Mouse (Mus musculus): ENCODE measurements around the gene Zfp709. TPM values are rescaled to one million over a fixed set of nuclear protein-coding genes. Genes with fewer than 3 reads are reported as not detected.
"Not testable (repeated sequence)": the region's sequence is repeated elsewhere in the genome, so short reads cannot be mapped to it uniquely, and the experiment has no call there.

Gene Zfp709
- polyA plus RNA-seq, 1 experiment from 2014 or later: 5.1 TPM

GRCm38 (mm10) chr8:71856630-71857328, 25.0 kb upstream of the Zfp709 start:
- not testable (repeated sequence) for H3K36me3 ChIP-seq (ENCODE audit: control insufficient read depth, insufficient read depth, low read length); H3K9me3 ChIP-seq (replicated peaks; ENCODE audit: control insufficient read depth, low read length); H3K4me2 ChIP-seq (ENCODE audit: low read depth, low read length); H3K27ac ChIP-seq (ENCODE audit: low read length); H3K4me3 ChIP-seq (replicated peaks; ENCODE audit: low read length); H3K27me3 ChIP-seq (ENCODE audit: control insufficient read depth, insufficient read depth, low read length); H3K4me1 ChIP-seq (ENCODE audit: control insufficient read depth, insufficient read depth, low read length); H3K9ac ChIP-seq (ENCODE audit: low read length)
- peak; percentile 47; the same call in 1 of the 2 replicates for ATAC-seq (ENCODE audit: insufficient read depth, low FRiP score)
- 73% methylated on average over 7 of the region's 10 CpGs for WGBS

DNA sequence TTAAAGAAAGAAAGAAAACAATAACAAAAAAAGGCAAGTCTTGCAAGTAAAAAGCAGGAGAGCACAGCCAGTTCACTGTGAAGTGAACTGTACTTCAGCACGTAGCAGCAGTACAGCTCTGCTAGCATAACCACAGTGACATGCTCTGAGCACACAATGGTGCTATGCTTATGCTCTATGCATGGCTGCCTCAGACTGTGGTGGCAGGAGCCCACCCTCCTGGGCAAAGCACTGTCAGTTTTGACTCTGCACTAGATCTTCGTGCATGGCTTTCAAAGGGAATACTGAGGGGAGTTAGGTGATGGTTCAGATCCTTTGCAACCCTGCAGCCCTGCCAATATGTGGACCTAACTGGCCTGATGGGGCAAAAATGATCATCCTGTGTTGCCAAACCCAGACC, 24.5 kb upstream of the Zfp709 start:
- H3K4me1 ChIP-seq (ENCODE audit: control insufficient read depth, insufficient read depth, low read length); H3K4me2 ChIP-seq (ENCODE audit: low read depth, low read length); H3K9me3 ChIP-seq (replicated peaks; ENCODE audit: control insufficient read depth, low read length); H3K27me3 ChIP-seq (ENCODE audit: control insufficient read depth, insufficient read depth, low read length); H3K36me3 ChIP-seq (ENCODE audit: control insufficient read depth, insufficient read depth, low read length); H3K27ac ChIP-seq (ENCODE audit: low read length); H3K4me3 ChIP-seq (replicated peaks; ENCODE audit: low read length); H3K9ac ChIP-seq (ENCODE audit: low read length): not testable (repeated sequence)
- WGBS: 81% methylated on average over 2 of the region's 2 CpGs
- peak; percentile 37; the same call in 1 of the 2 replicates for ATAC-seq (ENCODE audit: insufficient read depth, low FRiP score)

GRCm38 (mm10) chr8:71861551-71861950, 20.3 kb upstream of the Zfp709 start:
- not testable (repeated sequence) for H3K36me3 ChIP-seq (ENCODE audit: control insufficient read depth, insufficient read depth, low read length); H3K4me3 ChIP-seq (replicated peaks; ENCODE audit: low read length); ATAC-seq (ENCODE audit: insufficient read depth, low FRiP score); H3K9ac ChIP-seq (ENCODE audit: low read length); H3K9me3 ChIP-seq (replicated peaks; ENCODE audit: control insufficient read depth, low read length); H3K27me3 ChIP-seq (ENCODE audit: control insufficient read depth, insufficient read depth, low read length); H3K4me1 ChIP-seq (ENCODE audit: control insufficient read depth, insufficient read depth, low read length); H3K27ac ChIP-seq (ENCODE audit: low read length); H3K4me2 ChIP-seq (ENCODE audit: low read depth, low read length)
- 67% methylated on average over 1 of the region's 1 CpGs for WGBS

DNA sequence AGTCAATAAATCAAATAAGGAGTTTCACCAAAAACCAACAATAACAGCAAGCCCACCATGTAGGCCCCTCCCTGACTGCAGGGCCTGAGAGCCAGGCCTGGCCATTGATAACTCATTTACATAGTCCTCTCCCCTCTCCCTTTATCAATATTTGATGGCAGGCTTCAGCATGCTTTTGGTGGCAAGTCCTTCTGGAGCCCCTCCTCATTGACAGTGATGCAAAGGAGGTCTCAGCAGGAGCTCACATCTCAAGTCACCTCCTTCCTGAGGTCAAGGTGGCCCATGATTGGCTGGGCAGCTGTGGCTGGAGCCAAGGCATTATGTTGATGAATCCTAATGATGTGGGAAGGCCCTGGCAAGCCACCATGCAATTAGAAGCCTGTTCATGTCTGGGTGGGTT, 19.8 kb upstream of the Zfp709 start:
- not testable (repeated sequence) for H3K9ac ChIP-seq (ENCODE audit: low read length); H3K4me3 ChIP-seq (replicated peaks; ENCODE audit: low read length); H3K36me3 ChIP-seq (ENCODE audit: control insufficient read depth, insufficient read depth, low read length); H3K27me3 ChIP-seq (ENCODE audit: control insufficient read depth, insufficient read depth, low read length); H3K9me3 ChIP-seq (replicated peaks; ENCODE audit: control insufficient read depth, low read length); ATAC-seq (ENCODE audit: insufficient read depth, low FRiP score); H3K4me2 ChIP-seq (ENCODE audit: low read depth, low read length); H3K27ac ChIP-seq (ENCODE audit: low read length); H3K4me1 ChIP-seq (ENCODE audit: control insufficient read depth, insufficient read depth, low read length)

DNA sequence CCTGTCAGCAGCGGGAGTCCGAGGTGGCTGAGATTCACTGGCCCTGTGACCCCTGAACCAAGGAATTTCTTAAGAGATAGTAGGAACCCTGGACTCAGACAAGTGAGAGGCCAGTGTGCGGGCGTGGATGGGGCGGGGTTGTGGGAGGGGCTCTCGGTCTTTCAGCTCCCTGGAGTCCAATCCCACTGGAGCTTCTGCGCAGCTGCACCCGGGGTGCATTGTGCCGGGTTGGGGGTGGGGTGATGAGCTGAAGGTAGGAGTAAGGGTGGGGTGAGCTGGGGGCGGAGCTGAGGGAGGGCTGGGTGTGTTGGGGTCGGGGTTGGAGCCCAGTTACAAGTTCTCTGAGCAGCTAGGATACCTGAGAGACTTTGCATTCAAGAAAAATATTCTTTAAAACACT, 18.8 kb downstream of the Zfp709 start:
- H3K4me1 ChIP-seq (ENCODE audit: control insufficient read depth, insufficient read depth, low read length); ATAC-seq (ENCODE audit: insufficient read depth, low FRiP score); H3K9ac ChIP-seq (ENCODE audit: low read length); H3K9me3 ChIP-seq (replicated peaks; ENCODE audit: control insufficient read depth, low read length); H3K4me3 ChIP-seq (replicated peaks; ENCODE audit: low read length); H3K27me3 ChIP-seq (ENCODE audit: control insufficient read depth, insufficient read depth, low read length); H3K27ac ChIP-seq (ENCODE audit: low read length); H3K4me2 ChIP-seq (ENCODE audit: low read depth, low read length); H3K36me3 ChIP-seq (ENCODE audit: control insufficient read depth, insufficient read depth, low read length): not testable (repeated sequence)
- WGBS: 51% methylated on average over 11 of the region's 11 CpGs

DNA sequence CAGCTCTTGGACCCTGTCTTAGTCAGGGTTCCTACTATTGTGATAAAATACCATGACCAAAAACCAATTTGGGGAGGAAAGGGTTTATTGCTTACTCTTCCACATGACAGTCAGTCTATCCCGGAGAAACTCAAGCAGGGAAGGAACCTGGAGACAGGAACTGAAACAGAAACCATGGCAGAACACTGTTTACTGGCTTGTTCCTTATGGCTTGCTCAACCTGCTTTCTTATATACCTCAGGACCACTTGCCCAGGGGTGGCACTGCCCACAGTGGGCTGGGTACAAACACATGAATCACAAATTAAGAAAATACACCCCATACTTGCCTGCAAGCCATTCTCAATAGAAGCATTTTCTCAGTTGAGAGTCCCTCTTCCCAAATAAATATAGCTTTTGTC, 21.3 kb downstream of the Zfp709 start:
- H3K27ac ChIP-seq (ENCODE audit: low read length); H3K4me1 ChIP-seq (ENCODE audit: control insufficient read depth, insufficient read depth, low read length); H3K4me2 ChIP-seq (ENCODE audit: low read depth, low read length); H3K9ac ChIP-seq (ENCODE audit: low read length); H3K27me3 ChIP-seq (ENCODE audit: control insufficient read depth, insufficient read depth, low read length); H3K9me3 ChIP-seq (replicated peaks; ENCODE audit: control insufficient read depth, low read length); H3K4me3 ChIP-seq (replicated peaks; ENCODE audit: low read length); H3K36me3 ChIP-seq (ENCODE audit: control insufficient read depth, insufficient read depth, low read length); ATAC-seq (ENCODE audit: insufficient read depth, low FRiP score): not testable (repeated sequence)
- 52% methylated on average over 1 of the region's 1 CpGs for WGBS

GRCm38 (mm10) chr8:71906809-71907208, 25.0 kb downstream of the Zfp709 start:
- WGBS: 96% methylated on average over 1 of the region's 1 CpGs
- no peak for ATAC-seq (ENCODE audit: insufficient read depth, low FRiP score)
- Histone ChIP-seq H3K4me2 (ENCODE audit: low read depth, low read length) (no peak overlapping the region), H3K4me3 (replicated peaks; ENCODE audit: low read length) (no peak overlapping the region), H3K9me3 (replicated peaks; ENCODE audit: control insufficient read depth, low read length) (0 out of 2 replicates have a peak, but pooled peaks cover 4% of the 10 kb centered on the region), H3K27ac (ENCODE audit: low read length) (no peak overlapping the region), H3K9ac (ENCODE audit: low read length) (no peak overlapping the region), H3K27me3 (ENCODE audit: control insufficient read depth, insufficient read depth, low read length) (no peaks in the 10 kb centered on the region), H3K4me1 (ENCODE audit: control insufficient read depth, insufficient read depth, low read length) (peaks cover 7% of the 10 kb centered on the region; the same call in 1 of the 2 replicates), H3K36me3 (ENCODE audit: control insufficient read depth, insufficient read depth, low read length) (no peaks in the 10 kb centered on the region)

GRCm38 (mm10) chr8:71907798-71908257, 26.0 kb downstream of the Zfp709 start:
- H3K36me3 ChIP-seq (ENCODE audit: control insufficient read depth, insufficient read depth, low read length): no peaks in the 10 kb centered on the region
- no peak for ATAC-seq (ENCODE audit: insufficient read depth, low FRiP score)
- peak overlapping the region; percentile 84 for H3K9ac ChIP-seq (ENCODE audit: low read length)
- 91% methylated on average over 5 of the region's 5 CpGs for WGBS
- peak overlapping the region; percentile 59 for H3K4me3 ChIP-seq (replicated peaks; ENCODE audit: low read length)
- H3K27me3 ChIP-seq (ENCODE audit: control insufficient read depth, insufficient read depth, low read length): no peaks in the 10 kb centered on the region
- H3K27ac ChIP-seq (ENCODE audit: low read length): peak overlapping the region; percentile 95
- H3K9me3 ChIP-seq (replicated peaks; ENCODE audit: control insufficient read depth, low read length): 0 out of 2 replicates have a peak, but pooled peaks cover 4% of the 10 kb centered on the region
- H3K4me1 ChIP-seq (ENCODE audit: control insufficient read depth, insufficient read depth, low read length): peaks cover 7% of the 10 kb centered on the region; the same call in 1 of the 2 replicates
- H3K4me2 ChIP-seq (ENCODE audit: low read depth, low read length): peak overlapping the region; percentile 76

GRCm38 (mm10) chr8:71908309-71909261, 26.8 kb downstream of the Zfp709 start, which contains the start of the genes Zfp882 and Zfp617:
Gene Zfp882 (plus strand): TSS chr8:71908608.
Gene Zfp617 (plus strand): TSS chr8:71908635.
- H3K4me1 ChIP-seq (ENCODE audit: control insufficient read depth, insufficient read depth, low read length): peaks cover 7% of the 10 kb centered on the region; the same call in 1 of the 2 replicates
- no peaks in the 10 kb centered on the region for H3K27me3 ChIP-seq (ENCODE audit: control insufficient read depth, insufficient read depth, low read length)
- H3K4me2 ChIP-seq (ENCODE audit: low read depth, low read length): peak within 1 kb of the TSS; percentile 76
- 0 out of 2 replicates have a peak, but pooled peaks cover 4% of the 10 kb centered on the region for H3K9me3 ChIP-seq (replicated peaks; ENCODE audit: control insufficient read depth, low read length)
- H3K9ac ChIP-seq (ENCODE audit: low read length): peak within 1 kb of the TSS; percentile 84
- H3K27ac ChIP-seq (ENCODE audit: low read length): peak within 1 kb of the TSS; percentile 95
- ATAC-seq (ENCODE audit: insufficient read depth, low FRiP score): peak; percentile 94
- H3K4me3 ChIP-seq (replicated peaks; ENCODE audit: low read length): peak within 1 kb of the TSS; percentile 59
- no peaks in the 10 kb centered on the region for H3K36me3 ChIP-seq (ENCODE audit: control insufficient read depth, insufficient read depth, low read length)
- 5% methylated on average over 47 of the region's 47 CpGs for WGBS
